Mouse (Mus musculus): ENCODE measurements around the gene Serpinf2. TPM values are rescaled to one million over a fixed set of nuclear protein-coding genes. Genes with fewer than 3 reads are reported as not detected.
A peak's percentile ranks its signal among the peaks of the same experiment; 100 is the strongest.

The Serpinf2 gene
- polyA plus RNA-seq, 2 experiments: 0.53 TPM; not detected in 1

- Histone ChIP-seq H3K9me3 (ENCODE audit: control insufficient read depth, low read length) (no peaks in the 10 kb centered on the region), H3K27me3 (ENCODE audit: control insufficient read depth, insufficient read depth, low read length) (no peaks in the 10 kb centered on the region), H3K36me3 (ENCODE audit: control insufficient read depth, insufficient read depth, low read length) (peaks cover 13% of the 10 kb centered on the region), H3K4me1 (ENCODE audit: control insufficient read depth, insufficient read depth, low read length) (peaks cover 29% of the 10 kb centered on the region), H3K4me3 (replicated peaks; ENCODE audit: low read length) (peak overlapping the region; percentile 75), H3K9ac (ENCODE audit: low read depth, low read length, severe bottlenecking) (peak overlapping the region; percentile 57), H3K4me2 (replicated peaks; ENCODE audit: low read depth, low read length, severe bottlenecking) (peak overlapping the region; percentile 94), H3K27ac (replicated peaks; ENCODE audit: low read depth, low read length) (peak overlapping the region; percentile 58; the same call in 1 of the 2 replicates)
- TF ChIP-seq POLR2A (IDR thresholded peaks at IDR 0.05; ENCODE audit: borderline replicate concordance, extremely low read depth, insufficient read depth, insufficient read length): no peak
- peak; percentile 65 for DNase-seq (ENCODE audit: low spot score)
- 4% methylated on average over 13 of the region's 16 CpGs for WGBS
- ATAC-seq (ENCODE audit: low FRiP score, low read depth): no peak
These were observed 22.9 kb upstream of the Serpinf2 start for GRCm38 (mm10) chr11:75462253-75462783.

GRCm38 (mm10) chr11:75461743-75462252 is 22.4 kb upstream of the Serpinf2 start:
- Histone ChIP-seq H3K9me3 (ENCODE audit: control insufficient read depth, low read length) (no peaks in the 10 kb centered on the region), H3K27ac (replicated peaks; ENCODE audit: low read depth, low read length) (peak overlapping the region; percentile 58), H3K4me1 (ENCODE audit: control insufficient read depth, insufficient read depth, low read length) (peaks cover 29% of the 10 kb centered on the region), H3K9ac (ENCODE audit: low read depth, low read length, severe bottlenecking) (peak overlapping the region; percentile 57), H3K4me3 (replicated peaks; ENCODE audit: low read length) (peak overlapping the region; percentile 75), H3K27me3 (ENCODE audit: control insufficient read depth, insufficient read depth, low read length) (no peaks in the 10 kb centered on the region), H3K4me2 (replicated peaks; ENCODE audit: low read depth, low read length, severe bottlenecking) (peak overlapping the region; percentile 94), H3K36me3 (ENCODE audit: control insufficient read depth, insufficient read depth, low read length) (peaks cover 13% of the 10 kb centered on the region)
- no peak for DNase-seq (ENCODE audit: low spot score)
- WGBS: 0% methylated on average over 27 of the region's 30 CpGs
- no peak for ATAC-seq (ENCODE audit: low FRiP score, low read depth)
- no peak for TF ChIP-seq POLR2A (IDR thresholded peaks at IDR 0.05; ENCODE audit: borderline replicate concordance, extremely low read depth, insufficient read depth, insufficient read length)

DNA sequence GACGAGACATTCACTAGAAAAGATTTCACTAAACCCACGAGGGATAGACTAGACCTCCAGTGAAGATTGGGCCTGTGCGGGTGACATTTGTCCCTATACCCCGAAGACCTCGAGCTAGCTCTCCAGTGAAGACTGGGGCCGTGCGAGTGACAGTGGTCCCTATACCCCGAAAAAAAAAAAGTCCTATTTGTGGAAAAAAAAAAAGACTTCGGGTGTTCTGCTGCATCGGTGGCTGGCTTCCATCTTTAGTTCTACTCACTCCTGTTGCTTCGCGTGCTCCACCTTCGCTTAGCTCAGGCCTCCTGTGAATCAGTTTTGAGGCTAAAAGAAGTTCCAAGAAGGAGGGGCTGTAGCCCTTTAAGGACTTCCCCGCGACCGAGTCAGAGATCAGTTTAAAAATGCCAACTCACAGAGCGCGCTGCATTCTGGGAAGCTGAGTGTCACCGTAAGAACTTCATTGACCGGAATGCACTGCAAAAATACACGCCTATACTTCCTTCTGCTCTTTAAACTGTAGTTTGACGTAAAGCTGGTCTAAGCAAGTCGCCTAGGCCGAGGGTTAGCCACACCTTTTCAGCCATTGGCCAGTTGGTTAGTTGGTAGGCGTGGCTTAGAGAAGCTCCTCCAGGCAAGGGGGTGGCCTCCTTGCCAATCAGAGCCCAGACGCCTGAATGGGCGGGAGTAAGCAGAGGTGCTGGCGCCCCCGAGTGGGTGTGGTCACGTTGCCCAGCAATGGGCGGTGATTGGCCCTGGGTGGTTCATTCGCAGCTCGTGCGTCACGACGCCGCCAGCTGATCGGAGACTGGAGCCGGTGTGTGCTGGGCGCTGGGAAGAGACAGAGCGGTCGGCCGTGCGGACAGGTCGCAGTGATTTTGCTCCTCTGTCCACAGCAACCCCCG is 21.7 kb upstream of the Serpinf2 start, which contains the start of gene Tlcd2:
Gene Tlcd2, plus strand, starts transcription at position 872 of the 899 bp plus-strand sequence.
- WGBS: under 1% methylated on average over 45 of the region's 46 CpGs
- H3K4me2 ChIP-seq (replicated peaks; ENCODE audit: low read depth, low read length, severe bottlenecking): peak within 1 kb of the TSS; percentile 94
- peak within 1 kb of the TSS; percentile 75 for H3K4me3 ChIP-seq (replicated peaks; ENCODE audit: low read length)
- peaks cover 29% of the 10 kb centered on the region for H3K4me1 ChIP-seq (ENCODE audit: control insufficient read depth, insufficient read depth, low read length)
- TF ChIP-seq POLR2A (IDR thresholded peaks at IDR 0.05; ENCODE audit: borderline replicate concordance, extremely low read depth, insufficient read depth, insufficient read length): 0 out of 2 replicates have a peak, but pooled peaks have one; percentile 61
- peaks cover 13% of the 10 kb centered on the region for H3K36me3 ChIP-seq (ENCODE audit: control insufficient read depth, insufficient read depth, low read length)
- ATAC-seq (ENCODE audit: low FRiP score, low read depth) (peak; percentile 94), DNase-seq (ENCODE audit: low spot score) (peak; percentile 100)
- H3K27me3 ChIP-seq (ENCODE audit: control insufficient read depth, insufficient read depth, low read length): no peaks in the 10 kb centered on the region
- no peaks in the 10 kb centered on the region for H3K9me3 ChIP-seq (ENCODE audit: control insufficient read depth, low read length)
- H3K9ac ChIP-seq (ENCODE audit: low read depth, low read length, severe bottlenecking): peak within 1 kb of the TSS; percentile 57
- H3K27ac ChIP-seq (replicated peaks; ENCODE audit: low read depth, low read length): peak within 1 kb of the TSS; percentile 93

DNA sequence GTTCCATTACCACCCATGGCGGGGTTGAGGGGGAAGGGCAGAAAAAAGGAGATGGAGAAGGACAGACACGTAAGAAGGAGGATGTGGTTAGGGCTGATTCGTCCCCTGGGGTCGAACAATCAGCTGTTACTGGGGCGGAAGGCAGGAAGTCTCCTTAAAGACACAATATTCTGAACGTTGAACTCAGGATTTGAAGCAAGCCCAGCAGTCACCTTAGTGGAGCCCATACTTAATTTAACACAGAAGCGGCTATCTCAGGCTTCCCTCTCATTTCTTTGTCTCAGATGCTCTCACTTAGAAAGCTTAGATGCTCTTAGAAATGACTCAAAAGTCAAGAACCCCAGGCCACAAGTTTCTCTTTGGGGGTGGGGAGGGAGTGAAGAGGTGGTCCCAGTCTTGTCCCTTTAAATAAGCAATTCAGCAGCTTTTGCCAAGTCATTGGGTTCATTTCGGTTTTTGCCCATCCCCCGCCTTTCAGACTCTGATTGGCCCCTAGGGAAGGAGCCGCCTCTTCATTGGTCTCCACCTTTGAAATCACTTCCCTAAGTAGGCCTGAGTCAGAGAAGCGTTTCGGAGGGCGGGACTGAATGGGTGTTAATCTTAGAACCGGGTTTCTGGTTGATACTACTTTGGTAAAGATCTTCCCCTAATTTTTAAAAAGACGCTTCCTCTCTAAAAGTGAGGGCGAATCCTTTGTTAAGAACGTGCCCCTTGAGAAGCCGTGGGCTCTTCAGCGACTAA is 20.9 kb upstream of the Serpinf2 start:
- peaks cover 6% of the 10 kb centered on the region for H3K36me3 ChIP-seq (ENCODE audit: control insufficient read depth, insufficient read depth, low read length)
- peak overlapping the region; percentile 75 for H3K4me3 ChIP-seq (replicated peaks; ENCODE audit: low read length)
- ATAC-seq (ENCODE audit: low FRiP score, low read depth) (no peak), DNase-seq (ENCODE audit: low spot score) (peak; percentile 92)
- peaks cover 29% of the 10 kb centered on the region for H3K4me1 ChIP-seq (ENCODE audit: control insufficient read depth, insufficient read depth, low read length)
- no peaks in the 10 kb centered on the region for H3K27me3 ChIP-seq (ENCODE audit: control insufficient read depth, insufficient read depth, low read length)
- H3K27ac ChIP-seq (replicated peaks; ENCODE audit: low read depth, low read length): peak overlapping the region; percentile 93
- no peaks in the 10 kb centered on the region for H3K9me3 ChIP-seq (ENCODE audit: control insufficient read depth, low read length)
- 2% methylated on average over 19 of the region's 19 CpGs for WGBS
- no peak for TF ChIP-seq POLR2A (IDR thresholded peaks at IDR 0.05; ENCODE audit: borderline replicate concordance, extremely low read depth, insufficient read depth, insufficient read length)
- peak overlapping the region; percentile 74 for H3K4me2 ChIP-seq (replicated peaks; ENCODE audit: low read depth, low read length, severe bottlenecking)
- peak overlapping the region; percentile 44 for H3K9ac ChIP-seq (ENCODE audit: low read depth, low read length, severe bottlenecking)

DNA sequence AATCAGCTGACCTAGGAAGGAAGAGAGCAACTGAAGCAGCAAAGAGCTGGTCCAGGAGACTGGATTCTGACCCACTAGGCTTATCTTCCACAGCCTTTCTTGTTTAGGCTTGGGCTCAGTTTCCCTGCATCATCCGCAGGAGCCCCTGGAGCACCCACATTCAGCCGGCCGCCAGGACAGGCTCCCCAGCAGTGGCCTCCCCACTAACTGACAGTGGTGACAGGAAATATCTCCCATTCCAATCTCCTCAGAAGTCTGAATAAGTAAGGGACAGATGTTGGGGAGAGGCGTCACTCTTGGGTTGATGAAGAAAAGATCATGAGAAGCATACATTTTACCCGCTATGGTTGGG is 20.3 kb upstream of the Serpinf2 start:
- no peak for TF ChIP-seq POLR2A (IDR thresholded peaks at IDR 0.05; ENCODE audit: borderline replicate concordance, extremely low read depth, insufficient read depth, insufficient read length)
- peaks cover 32% of the 10 kb centered on the region for H3K4me1 ChIP-seq (ENCODE audit: control insufficient read depth, insufficient read depth, low read length)
- H3K27me3 ChIP-seq (ENCODE audit: control insufficient read depth, insufficient read depth, low read length): no peaks in the 10 kb centered on the region
- 0 out of 2 replicates have a peak, but pooled peaks cover under 1% of the 10 kb centered on the region for H3K36me3 ChIP-seq (ENCODE audit: control insufficient read depth, insufficient read depth, low read length)
- DNase-seq (ENCODE audit: low spot score) (no peak), ATAC-seq (ENCODE audit: low FRiP score, low read depth) (no peak)
- H3K27ac ChIP-seq (replicated peaks; ENCODE audit: low read depth, low read length): peak overlapping the region; percentile 93
- 34% methylated on average over 5 of the region's 5 CpGs for WGBS
- no peak overlapping the region for H3K9ac ChIP-seq (ENCODE audit: low read depth, low read length, severe bottlenecking)
- H3K9me3 ChIP-seq (ENCODE audit: control insufficient read depth, low read length): no peaks in the 10 kb centered on the region
- H3K4me2 ChIP-seq (replicated peaks; ENCODE audit: low read depth, low read length, severe bottlenecking): peak overlapping the region; percentile 74
- H3K4me3 ChIP-seq (replicated peaks; ENCODE audit: low read length): peak overlapping the region; percentile 75; the same call in 1 of the 2 replicates

Measured in limb, embryonic 14.5 days (tissue).